Mouse (Mus musculus) CH12.LX (cell line): ENCODE data around the gene Acoxl. TPM values are rescaled to one million over a fixed set of nuclear protein-coding genes. Genes with fewer than 3 reads are reported as not detected.

Experiments
- DNase-seq: peaks from one replicate; pipeline ENCODE4 v3.0.0-alpha.2; 2013; ENCODE audit errors: extremely low read depth
- H3K27ac ChIP-seq: 2 replicates; pipeline ENCODE4 v1.5.1; 2012; ENCODE audit warnings: low read depth, mild to moderate bottlenecking, control low read depth, moderate library complexity; ENCODE audit not compliant: insufficient read depth
- H3K27me3 ChIP-seq: replicated peaks from 2 replicates; pipeline ENCODE3; 2012; ENCODE audit warnings: inconsistent platforms
- H3K36me3 ChIP-seq, 2 experiments: replicated peaks in 1 of 2; 2 replicates each; pipeline versions ENCODE3 to v1.6.1; 2012; ENCODE audit warnings: inconsistent platforms in 1 of 2, low read length in 1 of 2, mild to moderate bottlenecking in 1 of 2, mixed read lengths in 1 of 2, moderate library complexity in 1 of 2; ENCODE audit not compliant: control insufficient read depth in 1 of 2, insufficient read depth in 1 of 2
- H3K4me1 ChIP-seq, 2 experiments: 2 replicates each; pipeline ENCODE4 v1.6.1; 2012; ENCODE audit warnings: inconsistent platforms in 1 of 2, moderate library complexity in 1 of 2; ENCODE audit not compliant: insufficient read depth in 2 of 2, control insufficient read depth in 1 of 2
- H3K4me2 ChIP-seq: 2 replicates; pipeline ENCODE4 v1.6.1; 2012; ENCODE audit warnings: low read depth, mild to moderate bottlenecking, control low read depth; ENCODE audit not compliant: poor library complexity, insufficient read depth, severe bottlenecking
- H3K4me3 ChIP-seq, 3 experiments: fragments of 150-350 bp in 1 of 3; sonication (generic) in 1 of 3; replicated peaks in 1 of 3; 2 replicates each; pipeline versions ENCODE3 to v1.5.1; 2011 to 2012; ENCODE audit warnings: low read depth in 2 of 3, low read length in 2 of 3, mild to moderate bottlenecking in 2 of 3, moderate library complexity in 2 of 3, control low read depth in 1 of 3, improper control_type of control experiment in 1 of 3, inconsistent platforms in 1 of 3, mixed read lengths in 1 of 3; ENCODE audit not compliant: poor library complexity in 1 of 3
- H3K79me2 ChIP-seq: replicated peaks from 2 replicates; pipeline ENCODE4 v1.6.1; 2012; ENCODE audit warnings: mild to moderate bottlenecking, moderate library complexity; ENCODE audit not compliant: control insufficient read depth, poor library complexity, insufficient read depth, severe bottlenecking; ENCODE audit errors: extremely low read depth
- H3K9ac ChIP-seq: 2 replicates; pipeline ENCODE4 v1.6.1; 2012; ENCODE audit warnings: low read depth, mild to moderate bottlenecking, control low read depth, moderate library complexity; ENCODE audit not compliant: insufficient read depth
- H3K9me3 ChIP-seq: replicated peaks from 2 replicates; pipeline ENCODE3; 2012; ENCODE audit warnings: low read length, inconsistent platforms, mixed read lengths
- BHLHE40 ChIP-seq: IDR thresholded peaks from 2 replicates; pipeline ENCODE4 v1.6.1; 2011; ENCODE audit warnings: mild to moderate bottlenecking, low read depth, low read length, improper control_type of control experiment
- CHD1 ChIP-seq: IDR thresholded peaks from 2 replicates; pipeline ENCODE4 v1.6.1; 2012; ENCODE audit warnings: low read depth, low read length, improper control_type of control experiment, inconsistent platforms
- CHD2 ChIP-seq: IDR thresholded peaks from 2 replicates; pipeline ENCODE4 v1.6.1; 2011; ENCODE audit warnings: low read length, improper control_type of control experiment
- CTCF ChIP-seq, 2 experiments: IDR thresholded peaks in 1 of 2; conservative IDR thresholded peaks in 1 of 2; 2 replicates each; pipeline ENCODE4 v1.5.1; 2011 to 2012; ENCODE audit warnings: low read depth in 2 of 2, low read length in 2 of 2, improper control_type of control experiment in 1 of 2, inconsistent platforms in 1 of 2, mild to moderate bottlenecking in 1 of 2, moderate library complexity in 1 of 2
- E2F4 ChIP-seq: IDR thresholded peaks from 2 replicates; pipeline ENCODE4 v1.6.1; 2011; ENCODE audit warnings: low read depth, low read length, improper control_type of control experiment; ENCODE audit not compliant: insufficient replicate concordance
- ELF1 ChIP-seq: IDR thresholded peaks from 2 replicates; pipeline ENCODE4 v1.6.1; 2014; ENCODE audit warnings: low read depth, mild to moderate bottlenecking, inconsistent platforms, low read length, improper control_type of control experiment
- GABPA ChIP-seq: IDR thresholded peaks from 2 replicates; pipeline ENCODE4 v1.6.1; 2012; ENCODE audit warnings: low read depth, low read length, improper control_type of control experiment, inconsistent platforms; ENCODE audit not compliant: insufficient replicate concordance
- HCFC1 ChIP-seq: IDR thresholded peaks from 2 replicates; pipeline ENCODE4 v1.6.1; 2012; ENCODE audit warnings: low read depth, mild to moderate bottlenecking, inconsistent platforms, low read length, improper control_type of control experiment
- IRF4 ChIP-seq: IDR thresholded peaks from 2 replicates; pipeline ENCODE4 v1.6.1; 2014; ENCODE audit warnings: low read depth, mild to moderate bottlenecking, inconsistent platforms, low read length, improper control_type of control experiment
- JUN ChIP-seq: IDR thresholded peaks from 2 replicates; pipeline ENCODE4 v1.6.1; 2011; ENCODE audit warnings: low read depth, mild to moderate bottlenecking, low read length, improper control_type of control experiment, moderate library complexity; ENCODE audit not compliant: insufficient read depth
- MXI1 ChIP-seq: IDR thresholded peaks from 2 replicates; pipeline ENCODE4 v1.6.1; 2011; ENCODE audit warnings: mild to moderate bottlenecking, low read depth, low read length, improper control_type of control experiment
- MYC ChIP-seq: IDR thresholded peaks from 2 replicates; pipeline ENCODE4 v1.6.1; 2011; ENCODE audit warnings: low read depth, mild to moderate bottlenecking, improper control_type of control experiment, low read length
- NRF1 ChIP-seq: IDR thresholded peaks from 2 replicates; pipeline ENCODE4 v1.6.1; 2014; ENCODE audit warnings: low read depth, mild to moderate bottlenecking, inconsistent platforms, low read length, improper control_type of control experiment, moderate library complexity
- PAX5 ChIP-seq: IDR thresholded peaks from 2 replicates; pipeline ENCODE4 v1.6.1; 2012; ENCODE audit warnings: low read length, inconsistent platforms, mixed read lengths
- POLR2A ChIP-seq: IDR thresholded peaks from 2 replicates; pipeline ENCODE4 v1.6.1; 2011; ENCODE audit warnings: low read depth, mild to moderate bottlenecking, improper control_type of control experiment, low read length
- POLR2AphosphoS2 ChIP-seq: IDR thresholded peaks from 2 replicates; pipeline ENCODE4 v1.6.1; 2011; ENCODE audit warnings: low read depth, low read length, improper control_type of control experiment
- RAD21 ChIP-seq: IDR thresholded peaks from 2 replicates; pipeline ENCODE4 v1.6.1; 2011; ENCODE audit warnings: low read depth, mild to moderate bottlenecking, low read length, improper control_type of control experiment, moderate library complexity
- RCOR1 ChIP-seq: conservative IDR thresholded peaks from 2 replicates; pipeline ENCODE4 v1.6.1; 2012; ENCODE audit warnings: low read depth, mild to moderate bottlenecking, inconsistent platforms, low read length, improper control_type of control experiment
- SIN3A ChIP-seq: IDR thresholded peaks from 2 replicates; pipeline ENCODE4 v1.6.1; 2012; ENCODE audit warnings: low read length, improper control_type of control experiment, inconsistent platforms
- SMC3 ChIP-seq: IDR thresholded peaks from 2 replicates; pipeline ENCODE4 v1.6.1; 2011; ENCODE audit warnings: low read depth, low read length, improper control_type of control experiment
- TBP ChIP-seq: conservative IDR thresholded peaks from 2 replicates; pipeline ENCODE4 v1.6.1; 2011; ENCODE audit warnings: low read depth, low read length, improper control_type of control experiment
- USF1 ChIP-seq: IDR thresholded peaks from 2 replicates; pipeline ENCODE4 v1.6.1; 2014; ENCODE audit warnings: low read depth, mild to moderate bottlenecking, inconsistent platforms, low read length, improper control_type of control experiment
- USF2 ChIP-seq: conservative IDR thresholded peaks from 2 replicates; pipeline ENCODE4 v1.6.1; 2011; ENCODE audit warnings: low read depth, low read length, improper control_type of control experiment
- ZC3H11A ChIP-seq: IDR thresholded peaks from 2 replicates; pipeline ENCODE4 v1.6.1; 2012; ENCODE audit warnings: low read depth, mild to moderate bottlenecking, inconsistent platforms, low read length, improper control_type of control experiment
- ZKSCAN1 ChIP-seq: IDR thresholded peaks from 2 replicates; pipeline ENCODE4 v1.6.1; 2012; ENCODE audit warnings: low read depth, inconsistent platforms, low read length, improper control_type of control experiment, borderline replicate concordance
- ZNF384 ChIP-seq: IDR thresholded peaks from 2 replicates; pipeline ENCODE4 v1.6.1; 2012; ENCODE audit warnings: low read depth, low read length, improper control_type of control experiment, inconsistent platforms
- dilution Hi-C: fragments of 300-500 bp; cut with MboI; formaldehyde crosslinking; loops from 2 replicates; pipeline ENCODE4 v1.14.3; 2020; ENCODE audit warnings: low sequenced_read_pairs; ENCODE audit not compliant: extremely low pct_unique_long_range_greater_than_20kb, extremely low pct_ligation_motif_present
- in situ Hi-C: fragments of 300-500 bp; cut with MboI; formaldehyde crosslinking; loops from 3 replicates; pipeline ENCODE4 v1.14.3; 2019; ENCODE audit warnings: low sequenced_read_pairs, low pct_ligation_motif_present, low pct_unique_long_range_greater_than_20kb, mixed read lengths
- polyA plus RNA-seq: library from polyadenylated mRNA; unstranded; fragments of >175 nt; gene quantifications from 2 replicates; pipeline ENCODE4 v1.2.1, GENCODE M21; 2012; ENCODE audit warnings: low read depth; ENCODE audit not compliant: insufficient read length
- total RNA-seq, 2 experiments: library from RNA; depleted of rRNA; stranded (reverse); fragments of 300-350 nt in 1 of 2; fragments of >200 nt in 1 of 2; gene quantifications; 2 replicates each; pipeline ENCODE4 v1.2.3; 2012 to 2014

The Acoxl gene
- total and polyA plus RNA-seq, 3 experiments, result 0.25 to 0.43 TPM; not detected in 1

- Histone ChIP-seq H3K4me2 (no peak overlapping the region), H3K4me1 (peaks cover 0 to 31% of the 10 kb centered on the region in 2 experiments; a peak in 2 of 4 replicates), H3K27me3 (no peaks in the 10 kb centered on the region), H3K79me2 (no peaks in the 10 kb centered on the region), H3K36me3 (peaks cover 0 to 8% of the 10 kb centered on the region in 2 experiments), H3K27ac (no peak overlapping the region), H3K9ac (no peak overlapping the region), H3K9me3 (peaks cover 13% of the 10 kb centered on the region), H3K4me3 (no peak overlapping the region)
- dilution Hi-C loops (no loop called here), in situ Hi-C loops (loop anchor here (5.0 kb wide), 2 partner anchors 42 to 278 kb away; no protein-coding TSS in a partner anchor)
- TF ChIP-seq CTCF (conservative IDR thresholded peaks at IDR 0.05 in 1 of 2, IDR thresholded peaks at IDR 0.05 in 1 of 2; ENCODE audit: low read depth in 2 of 2, low read length in 2 of 2) (no peak), E2F4 (no peak), SMC3 (no peak), JUN (no peak), USF2 (no peak), ZC3H11A (no peak), CHD2 (no peak), MXI1 (no peak), RCOR1 (no peak), GABPA (no peak), IRF4 (no peak), NRF1 (no peak), TBP (no peak), POLR2A (no peak), HCFC1 (no peak), ZKSCAN1 (no peak), USF1 (no peak), MYC (no peak)
- no peak for DNase-seq
Observed at GRCm38 (mm10) chr2:128123921-128124683, 285.4 kb downstream of the Acoxl start.

GRCm38 (mm10) chr2:128124693-128125092, 286.0 kb downstream of the Acoxl start:
- no peak overlapping the region for H3K4me2 ChIP-seq
- no peak overlapping the region for H3K9ac ChIP-seq
- peaks cover 13% of the 10 kb centered on the region for H3K9me3 ChIP-seq
- H3K79me2 ChIP-seq, result no peaks in the 10 kb centered on the region
- no peak overlapping the region for H3K27ac ChIP-seq
- peaks cover 2 to 14% of the 10 kb centered on the region in 2 experiments for H3K36me3 ChIP-seq
- H3K27me3 ChIP-seq, result no peaks in the 10 kb centered on the region
- TF ChIP-seq USF1, result no peak
- no peak for TF ChIP-seq CTCF (conservative IDR thresholded peaks at IDR 0.05 in 1 of 2, IDR thresholded peaks at IDR 0.05 in 1 of 2; ENCODE audit: low read depth in 2 of 2, low read length in 2 of 2)
- TF ChIP-seq HCFC1, result no peak
- no peak for TF ChIP-seq CHD1
- TF ChIP-seq RAD21, result no peak
- TF ChIP-seq SIN3A, result no peak
- TF ChIP-seq POLR2AphosphoS2, result no peak
- no peak for TF ChIP-seq IRF4
- TF ChIP-seq RCOR1, result no peak
- TF ChIP-seq PAX5, result no peak
- TF ChIP-seq MYC, result no peak
- TF ChIP-seq ZC3H11A, result no peak
- no peak for TF ChIP-seq GABPA
- TF ChIP-seq BHLHE40, result no peak
- TF ChIP-seq CHD2, result no peak
- TF ChIP-seq ZKSCAN1, result no peak
- TF ChIP-seq ZNF384, result no peak
- TF ChIP-seq ELF1, result no peak
- no peak for TF ChIP-seq USF2
- TF ChIP-seq, all 38 proteins: peak for 0
- Histone ChIP-seq H3K4me3 (no peak overlapping the region), H3K4me1 (peaks cover 0 to 30% of the 10 kb centered on the region in 2 experiments; a peak in 2 of 4 replicates)
- in situ Hi-C loops (loop anchor here (5.0 kb wide), 2 partner anchors 42 to 278 kb away; no protein-coding TSS in a partner anchor), dilution Hi-C loops (no loop called here)
- no peak for DNase-seq
